Mouse (Mus musculus): ENCODE results near the gene Gm45234. TPM values are rescaled to one million over a fixed set of nuclear protein-coding genes. Genes with fewer than 3 reads are reported as not detected.

Gene Gm45234
- polyA plus RNA-seq, 1 experiment from 2014 or later = not detected

DNA sequence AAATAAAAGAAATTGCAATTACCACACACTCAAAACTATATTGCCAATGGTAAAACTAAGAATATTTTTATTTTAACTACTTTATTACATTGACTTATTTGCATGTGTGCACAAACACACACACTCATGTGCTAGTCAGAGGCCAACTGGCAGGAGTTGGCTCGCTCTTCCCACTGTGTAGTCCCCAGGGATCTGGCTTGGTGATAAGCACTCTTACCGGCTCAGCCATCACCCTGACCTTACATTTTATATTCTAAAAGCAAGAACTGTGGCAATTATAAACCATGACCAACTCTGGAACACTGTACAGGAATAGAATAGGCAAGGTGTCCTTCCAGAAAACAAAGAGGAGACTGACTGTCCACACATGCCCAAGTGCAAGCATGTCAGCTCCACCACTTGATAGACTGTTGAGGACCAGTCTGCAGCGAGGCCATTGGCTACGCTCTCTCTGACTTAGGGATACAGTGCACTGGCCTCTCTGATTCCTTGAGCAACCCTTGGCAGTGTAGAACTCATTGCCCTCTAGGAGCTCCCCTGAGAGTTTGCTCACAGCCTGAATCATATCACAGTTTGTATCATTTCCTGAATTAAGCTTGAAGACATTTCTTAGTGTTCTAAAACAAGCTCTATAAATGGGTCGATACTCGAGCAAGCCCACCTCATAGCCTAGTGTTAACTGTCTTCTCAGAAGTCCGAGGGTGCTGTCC lies 59.2 kb downstream of the Gm45234 start:
- DNase-seq (ENCODE audit: low spot score) = no peak
- WGBS = 90% methylated on average over 7 of the region's 7 CpGs
- H3K4me1 ChIP-seq = peaks cover 20% of the 10 kb centered on the region

DNA sequence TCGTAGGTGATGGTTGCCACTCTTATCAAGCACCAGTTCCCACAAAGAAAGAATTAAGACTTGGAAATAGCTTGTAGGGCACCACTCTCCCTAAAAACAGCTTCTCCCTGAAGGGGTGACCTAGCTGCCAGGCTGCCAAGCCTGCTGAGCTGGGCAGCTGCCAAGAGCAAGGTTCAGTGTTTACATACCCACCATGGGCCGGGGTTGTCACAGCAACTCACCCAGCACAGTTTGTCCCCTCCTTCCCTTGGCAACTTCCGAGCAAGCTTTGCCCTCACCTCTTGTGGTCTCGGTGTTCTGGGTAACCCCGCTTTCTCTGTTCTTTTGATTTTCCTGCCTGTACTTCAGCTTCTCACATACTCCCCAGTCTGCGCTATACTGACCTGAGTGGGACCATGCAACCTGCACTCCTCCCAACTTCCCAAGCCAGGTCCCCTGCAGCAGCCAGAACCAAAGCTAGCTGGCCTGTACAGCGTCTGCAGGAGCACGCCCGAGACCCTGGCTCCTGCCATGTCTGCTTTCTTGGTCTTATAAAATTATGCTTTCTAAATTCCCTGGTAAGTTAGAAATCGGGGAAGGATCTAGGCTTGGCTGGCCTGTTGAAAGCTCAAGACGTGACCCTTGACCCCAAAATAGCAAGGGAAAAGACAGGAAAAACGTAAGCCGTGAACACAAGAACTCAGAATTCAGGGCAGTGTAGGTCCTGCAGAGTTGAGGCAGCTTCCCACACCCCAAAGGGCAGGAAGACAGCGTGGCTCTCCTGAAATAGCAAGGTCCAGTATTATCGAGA lies 61.5 kb downstream of the Gm45234 start:
- H3K4me3 ChIP-seq = no peak overlapping the region
- no peaks in the 10 kb centered on the region for H3K27me3 ChIP-seq (replicated peaks; ENCODE audit: low read depth, poor library complexity, severe bottlenecking)
- WGBS = 72% methylated on average over 15 of the region's 15 CpGs
- peaks cover 16% of the 10 kb centered on the region for H3K36me3 ChIP-seq (replicated peaks)
- DNase-seq (ENCODE audit: low spot score) = no peak
- H3K9me3 ChIP-seq = no peaks in the 10 kb centered on the region
- peaks cover 20% of the 10 kb centered on the region for H3K4me1 ChIP-seq
- H3K27ac ChIP-seq (replicated peaks) = no peak overlapping the region

More for the DNA sequence above, 59.2 kb downstream of the Gm45234 start:
- Histone ChIP-seq H3K4me3 (no peak overlapping the region), H3K9me3 (no peaks in the 10 kb centered on the region), H3K27ac (replicated peaks) (no peak overlapping the region), H3K27me3 (replicated peaks; ENCODE audit: low read depth, poor library complexity, severe bottlenecking) (no peaks in the 10 kb centered on the region), H3K36me3 (replicated peaks) (peaks cover 38% of the 10 kb centered on the region)

DNA sequence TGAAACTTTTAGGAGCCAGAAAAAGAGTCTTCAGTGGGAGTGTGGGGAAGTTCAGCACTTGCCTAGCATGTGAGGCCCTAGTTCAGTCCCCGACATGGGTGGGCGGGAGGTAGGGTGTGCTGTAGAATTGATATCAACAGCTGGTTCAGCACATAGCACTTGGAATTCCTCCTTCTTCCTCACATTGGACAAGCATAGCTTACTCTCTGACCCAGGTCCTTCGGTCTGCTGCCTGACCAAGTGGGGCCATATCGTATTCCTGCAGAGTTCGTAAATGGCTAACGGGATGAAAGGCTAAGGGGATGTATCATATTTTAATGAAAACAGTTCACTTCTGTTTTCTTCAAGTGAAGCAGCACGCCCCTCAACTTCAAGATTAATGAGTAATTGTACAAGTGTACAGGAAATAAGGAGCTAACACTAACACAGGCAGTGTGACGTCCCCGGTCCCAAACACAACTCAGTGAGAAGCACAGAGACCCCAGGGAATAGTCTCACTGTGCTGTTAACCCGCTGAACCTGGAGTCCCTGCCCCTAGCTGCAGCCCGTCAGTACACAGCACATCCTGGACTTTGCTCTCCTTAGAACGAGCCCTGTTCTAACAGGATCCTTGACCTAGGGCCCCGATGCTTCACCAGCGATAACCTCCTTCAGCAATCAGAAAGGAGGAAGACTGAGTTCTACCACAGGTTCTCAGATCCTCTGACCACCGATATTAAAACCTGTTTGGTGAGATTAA lies 62.4 kb downstream of the Gm45234 start:
- Histone ChIP-seq H3K27me3 (replicated peaks; ENCODE audit: low read depth, poor library complexity, severe bottlenecking) (no peaks in the 10 kb centered on the region), H3K27ac (replicated peaks) (no peak overlapping the region), H3K4me1 (peaks cover 20% of the 10 kb centered on the region), H3K9me3 (no peaks in the 10 kb centered on the region), H3K36me3 (replicated peaks) (peaks cover 7% of the 10 kb centered on the region), H3K4me3 (no peak overlapping the region)
- WGBS = 70% methylated on average over 15 of the region's 15 CpGs
- DNase-seq (ENCODE audit: low spot score) = no peak

DNA sequence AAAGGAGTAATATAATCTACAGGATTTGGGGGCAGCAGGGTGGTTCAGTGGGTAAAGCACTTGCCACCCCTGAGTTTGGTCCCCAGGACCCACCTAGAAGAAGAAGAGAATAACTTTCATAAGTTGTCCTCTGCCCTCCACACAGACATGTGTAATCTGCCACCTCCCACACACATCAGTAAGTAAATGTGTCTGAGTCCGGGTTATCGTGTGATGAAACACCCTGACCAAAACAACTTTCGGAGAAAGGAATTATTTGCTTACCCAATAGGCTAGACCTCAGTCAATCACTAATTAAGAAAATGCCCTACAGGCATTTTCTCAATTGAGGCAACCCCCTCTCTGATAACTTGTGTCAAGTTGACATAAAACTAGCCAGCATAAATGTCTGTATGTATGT lies 65.3 kb downstream of the Gm45234 start:
- no peak overlapping the region for H3K27ac ChIP-seq (replicated peaks)
- H3K4me1 ChIP-seq = peaks cover 23% of the 10 kb centered on the region
- H3K27me3 ChIP-seq (replicated peaks; ENCODE audit: low read depth, poor library complexity, severe bottlenecking) = no peaks in the 10 kb centered on the region
- no peaks in the 10 kb centered on the region for H3K9me3 ChIP-seq
- DNase-seq (ENCODE audit: low spot score) = no peak
- H3K36me3 ChIP-seq (replicated peaks) = peaks cover 2% of the 10 kb centered on the region; the same call in 1 of the 2 replicates
- WGBS = 96% methylated on average over 3 of the region's 3 CpGs
- no peak overlapping the region for H3K4me3 ChIP-seq

MicroRNAs within 50 kb of the gene (microRNA counts, 519-probe panel; counts per million panel counts)
- microRNA mmu-miR-141 (2,955 counts per million, percentile 68 among the panel's probes with 10 or more counts), microRNA mmu-miR-200c (5,451 counts per million, percentile 90 among the panel's probes with 10 or more counts)

Small RNA genes lying within 50 kb of the gene (microRNA-seq; reads per million reads assigned to microRNA genes)
- gene Mir141 (670 reads per million, percentile 71 among the genes with 10 or more reads in this experiment), gene Mir200c (3,637 reads per million, percentile 86 among the genes with 10 or more reads in this experiment)

Other genes with a start within 250 kb of the Gm45234 start
- 0.13 TPM in 1 of 2 replicates, not detected in the other for gene C1ra, start 243.6 kb downstream of the Gm45234 start, polyA plus RNA-seq (2016; fragmentation: Nextera tagmentation; extraction: Ambion mirVana)
- 0.70 and 1.2 TPM in 2 replicates for gene C1s1, start 213.7 kb downstream of the Gm45234 start, polyA plus RNA-seq (2016; fragmentation: Nextera tagmentation; extraction: Ambion mirVana)
- not detected in 2 replicates for gene C1rb, start 185.7 kb downstream of the Gm45234 start, polyA plus RNA-seq (2016; fragmentation: Nextera tagmentation; extraction: Ambion mirVana)
- gene C1s2, start 119.9 kb downstream of the Gm45234 start, polyA plus RNA-seq (2016; fragmentation: Nextera tagmentation; extraction: Ambion mirVana) = not detected in 2 replicates
- gene Lpcat3, start 93.0 kb downstream of the Gm45234 start, polyA plus RNA-seq (2016; fragmentation: Nextera tagmentation; extraction: Ambion mirVana) = 41.4 and 46.6 TPM in 2 replicates
- 233 and 257 TPM in 2 replicates for gene Emg1, start 43.8 kb downstream of the Gm45234 start, polyA plus RNA-seq (2016; fragmentation: Nextera tagmentation; extraction: Ambion mirVana)
- 473 and 496 TPM in 2 replicates for gene Phb2, start 43.7 kb downstream of the Gm45234 start, polyA plus RNA-seq (2016; fragmentation: Nextera tagmentation; extraction: Ambion mirVana)
- gene Ptpn6, start 17.3 kb downstream of the Gm45234 start, polyA plus RNA-seq (2016; fragmentation: Nextera tagmentation; extraction: Ambion mirVana) = 9.3 and 10.4 TPM in 2 replicates
- 425 and 454 TPM in 2 replicates for gene Grcc10, start 14.6 kb downstream of the Gm45234 start, polyA plus RNA-seq (2016; fragmentation: Nextera tagmentation; extraction: Ambion mirVana)
- 12.6 and 15.2 TPM in 2 replicates for gene Atn1, start 503 bp upstream of the Gm45234 start, polyA plus RNA-seq (2016; fragmentation: Nextera tagmentation; extraction: Ambion mirVana)
- 2.3 and 2.4 TPM in 2 replicates for gene Eno2, start 13.7 kb upstream of the Gm45234 start, polyA plus RNA-seq (2016; fragmentation: Nextera tagmentation; extraction: Ambion mirVana)
- 0.50 and 0.74 TPM in 2 replicates for gene Lrrc23, start 23.7 kb upstream of the Gm45234 start, polyA plus RNA-seq (2016; fragmentation: Nextera tagmentation; extraction: Ambion mirVana)
- gene Spsb2, start 52.6 kb upstream of the Gm45234 start, polyA plus RNA-seq (2016; fragmentation: Nextera tagmentation; extraction: Ambion mirVana) = 7.1 and 8.3 TPM in 2 replicates
- 829 and 899 TPM in 2 replicates for gene Tpi1, start 58.3 kb upstream of the Gm45234 start, polyA plus RNA-seq (2016; fragmentation: Nextera tagmentation; extraction: Ambion mirVana)
- 191 and 212 TPM in 2 replicates for gene Usp5, start 73.5 kb upstream of the Gm45234 start, polyA plus RNA-seq (2016; fragmentation: Nextera tagmentation; extraction: Ambion mirVana)
- gene Cdca3, start 73.5 kb upstream of the Gm45234 start, polyA plus RNA-seq (2016; fragmentation: Nextera tagmentation; extraction: Ambion mirVana) = 225 and 238 TPM in 2 replicates
- 0.60 and 0.97 TPM in 2 replicates for gene Gnb3, start 84.3 kb upstream of the Gm45234 start, polyA plus RNA-seq (2016; fragmentation: Nextera tagmentation; extraction: Ambion mirVana)
- 12.2 and 17.0 TPM in 2 replicates for gene P3h3, start 101.7 kb upstream of the Gm45234 start, polyA plus RNA-seq (2016; fragmentation: Nextera tagmentation; extraction: Ambion mirVana)
- gene Gpr162, start 108.0 kb upstream of the Gm45234 start, polyA plus RNA-seq (2016; fragmentation: Nextera tagmentation; extraction: Ambion mirVana) = 1.3 and 1.4 TPM in 2 replicates
- gene Cd4, start 132.2 kb upstream of the Gm45234 start, polyA plus RNA-seq (2016; fragmentation: Nextera tagmentation; extraction: Ambion mirVana) = not detected in 2 replicates
- 1.2 and 1.6 TPM in 2 replicates for gene Lag3, start 155.7 kb upstream of the Gm45234 start, polyA plus RNA-seq (2016; fragmentation: Nextera tagmentation; extraction: Ambion mirVana)
- gene Ptms, start 164.1 kb upstream of the Gm45234 start, polyA plus RNA-seq (2016; fragmentation: Nextera tagmentation; extraction: Ambion mirVana) = 203 and 213 TPM in 2 replicates
- 390 and 408 TPM in 2 replicates for gene Mlf2, start 175.4 kb upstream of the Gm45234 start, polyA plus RNA-seq (2016; fragmentation: Nextera tagmentation; extraction: Ambion mirVana)
- gene Cops7a, start 209.5 kb upstream of the Gm45234 start, polyA plus RNA-seq (2016; fragmentation: Nextera tagmentation; extraction: Ambion mirVana) = 137 and 146 TPM in 2 replicates
- gene Pianp, start 240.7 kb upstream of the Gm45234 start, polyA plus RNA-seq (2016; fragmentation: Nextera tagmentation; extraction: Ambion mirVana) = 0.82 and 1.1 TPM in 2 replicates